Mouse (Mus musculus) forebrain, embryonic 15.5 days (tissue): ENCODE results near the gene Phf10. TPM values are rescaled to one million over a fixed set of nuclear protein-coding genes. Genes with fewer than 3 reads are reported as not detected.
A peak's percentile ranks its signal among the peaks of the same experiment; 100 is the strongest.
"Not testable (repeated sequence)": the region's sequence is repeated elsewhere in the genome, so short reads cannot be mapped to it uniquely, and the experiment has no call there.

Source experiments
- ATAC-seq: fragments of 200-750 bp; cut with Nextera tagmentation; replicated peaks from 2 replicates; pipeline ENCODE4 v1.8.0; 2017; ENCODE audit warnings: mild to moderate bottlenecking, moderate TSS enrichment, moderate library complexity
- H3K27ac ChIP-seq: fragments of 300-500 bp; sonication (generic); replicated peaks from 2 replicates; pipeline ENCODE4 v1.5.1; 2015; ENCODE audit warnings: mild to moderate bottlenecking, inconsistent platforms
- H3K27me3 ChIP-seq: fragments of 300-500 bp; sonication (generic); 2 replicates; pipeline ENCODE4 v1.6.1; 2015; ENCODE audit warnings: inconsistent platforms
- H3K36me3 ChIP-seq: fragments of 300-500 bp; sonication (generic); 2 replicates; pipeline ENCODE4 v1.6.1; 2015; ENCODE audit warnings: mild to moderate bottlenecking, inconsistent platforms
- H3K4me1 ChIP-seq: fragments of 300-500 bp; sonication (generic); 2 replicates; pipeline ENCODE4 v1.6.1; 2015; ENCODE audit warnings: inconsistent platforms
- H3K4me2 ChIP-seq: fragments of 300-500 bp; sonication (generic); replicated peaks from 2 replicates; pipeline ENCODE4 v1.6.1; 2015; ENCODE audit warnings: mild to moderate bottlenecking, inconsistent platforms
- H3K4me3 ChIP-seq: fragments of 300-500 bp; sonication (generic); 2 replicates; pipeline ENCODE4 v1.5.1; 2015; ENCODE audit warnings: mild to moderate bottlenecking, inconsistent platforms
- H3K9ac ChIP-seq: fragments of 300-500 bp; sonication (generic); replicated peaks from 2 replicates; pipeline ENCODE4 v1.6.1; 2015; ENCODE audit warnings: mild to moderate bottlenecking, inconsistent platforms
- H3K9me3 ChIP-seq: fragments of 300-500 bp; sonication (generic); 2 replicates; pipeline ENCODE4 v1.6.1; 2016; ENCODE audit warnings: inconsistent platforms
- WGBS: fragments of 180-500 bp; shearing (Covaris S2); methylation state at CpG from one replicate; pipeline ENCODE4 v1.1.7; 2015; ENCODE audit warnings: mixed read lengths; 5-methylcytosine and 5-hydroxymethylcytosine counted together
- polyA plus RNA-seq: library from polyadenylated mRNA; unstranded; fragments of >200 nt; fragmentation: Nextera tagmentation; extraction: Ambion mirVana; gene quantifications from 2 replicates; pipeline ENCODE4 v1.2.1, GENCODE M21; 2015

Phf10 gene
- polyA plus RNA-seq, 1 experiment from 2014 or later: 17.5 TPM

- H3K9ac ChIP-seq: no peak overlapping the region
- no peak overlapping the region for H3K27ac ChIP-seq
- H3K4me1 ChIP-seq: no peaks in the 10 kb centered on the region
- H3K4me3 ChIP-seq: no peak overlapping the region
- H3K27me3 ChIP-seq: no peaks in the 10 kb centered on the region
- H3K36me3 ChIP-seq: no peaks in the 10 kb centered on the region
- ATAC-seq: no peak
- H3K9me3 ChIP-seq: no peaks in the 10 kb centered on the region
- 37% methylated on average over 1 of the region's 1 CpGs for WGBS
- no peak overlapping the region for H3K4me2 ChIP-seq
Measured at GRCm38 (mm10) chr17:14906611-14907010, 54.5 kb downstream of the Phf10 start.

DNA sequence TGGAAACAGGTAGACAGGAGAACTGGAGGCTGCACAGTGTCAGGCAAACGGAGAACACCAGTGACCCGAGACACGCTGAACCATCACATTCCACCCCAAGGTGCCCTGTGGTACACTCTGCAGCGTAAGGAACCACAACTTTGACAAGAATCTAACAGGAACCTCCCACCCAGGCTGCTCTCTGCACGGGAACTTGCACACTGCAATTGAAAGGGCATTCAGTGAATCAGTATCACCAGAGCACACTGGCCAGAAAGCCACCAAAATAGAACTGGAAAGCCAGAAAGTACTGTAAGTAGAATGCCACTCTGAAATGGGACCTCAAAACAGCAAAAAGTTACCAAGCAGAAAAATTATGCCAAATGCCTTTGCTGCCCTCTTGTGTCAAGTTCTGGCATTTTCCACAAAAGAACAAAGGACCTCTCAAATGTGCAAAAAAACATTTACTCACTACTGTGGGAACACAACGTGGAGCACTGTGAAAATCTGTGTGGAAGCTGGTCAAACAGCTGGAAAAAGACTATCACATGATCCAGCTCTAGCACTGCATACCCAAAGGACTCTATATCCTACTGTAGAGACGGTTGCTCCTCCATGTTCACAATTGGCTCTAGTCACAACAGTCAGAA lies 56.3 kb downstream of the Phf10 start:
- Histone ChIP-seq H3K27ac (no peak overlapping the region), H3K36me3 (no peaks in the 10 kb centered on the region), H3K9ac (no peak overlapping the region), H3K9me3 (no peaks in the 10 kb centered on the region), H3K4me1 (no peaks in the 10 kb centered on the region), H3K4me3 (no peak overlapping the region), H3K4me2 (no peak overlapping the region), H3K27me3 (no peaks in the 10 kb centered on the region)
- WGBS: 54% methylated on average over 7 of the region's 7 CpGs
- ATAC-seq: peak; percentile 72

- Histone ChIP-seq H3K4me1 (no peaks in the 10 kb centered on the region), H3K27me3 (no peaks in the 10 kb centered on the region), H3K9ac (no peak overlapping the region), H3K27ac (no peak overlapping the region), H3K4me3 (no peak overlapping the region), H3K4me2 (no peak overlapping the region), H3K36me3 (no peaks in the 10 kb centered on the region), H3K9me3 (no peaks in the 10 kb centered on the region)
- WGBS: 87% methylated on average over 6 of the region's 6 CpGs
- peak; percentile 24; the same call in 1 of the 2 replicates for ATAC-seq
Measured at GRCm38 (mm10) chr17:14904206-14904605, 56.9 kb downstream of the Phf10 start.

- no peaks in the 10 kb centered on the region for H3K27me3 ChIP-seq
- 85% methylated on average over 3 of the region's 3 CpGs for WGBS
- H3K9me3 ChIP-seq: no peaks in the 10 kb centered on the region
- no peak overlapping the region for H3K27ac ChIP-seq
- H3K4me3 ChIP-seq: no peak overlapping the region
- H3K9ac ChIP-seq: no peak overlapping the region
- ATAC-seq: no peak
- H3K4me1 ChIP-seq: no peaks in the 10 kb centered on the region
- H3K36me3 ChIP-seq: no peaks in the 10 kb centered on the region
- H3K4me2 ChIP-seq: no peak overlapping the region
Measured at GRCm38 (mm10) chr17:14903212-14903611, 57.9 kb downstream of the Phf10 start.

GRCm38 (mm10) chr17:14898972-14899371 lies 62.1 kb downstream of the Phf10 start:
- no peaks in the 10 kb centered on the region for H3K27me3 ChIP-seq
- no peaks in the 10 kb centered on the region for H3K36me3 ChIP-seq
- no peak overlapping the region for H3K9ac ChIP-seq
- 90% methylated on average over 1 of the region's 1 CpGs for WGBS
- no peak overlapping the region for H3K4me3 ChIP-seq
- ATAC-seq: no peak
- H3K9me3 ChIP-seq: no peaks in the 10 kb centered on the region
- H3K4me1 ChIP-seq: no peaks in the 10 kb centered on the region
- no peak overlapping the region for H3K27ac ChIP-seq
- no peak overlapping the region for H3K4me2 ChIP-seq

GRCm38 (mm10) chr17:14895058-14895457 lies 66.0 kb downstream of the Phf10 start:
- not testable (repeated sequence) for H3K9me3 ChIP-seq, H3K9ac ChIP-seq, ATAC-seq, H3K4me1 ChIP-seq, H3K27me3 ChIP-seq, H3K36me3 ChIP-seq, H3K4me3 ChIP-seq, H3K27ac ChIP-seq, H3K4me2 ChIP-seq

Other genes starting within 250 kb of the Phf10 start
- gene Wdr27, start 18.1 kb downstream of the Phf10 start, polyA plus RNA-seq: 7.9 and 8.8 TPM in 2 replicates
- gene 1600012H06Rik, start 18.1 kb downstream of the Phf10 start, polyA plus RNA-seq: 28.5 and 31.7 TPM in 2 replicates
- 8.8 and 10.4 TPM in 2 replicates for gene 9030025P20Rik, start 17.2 kb upstream of the Phf10 start, polyA plus RNA-seq
- 0.63 and 0.87 TPM in 2 replicates for gene Gm3417, start 17.5 kb upstream of the Phf10 start, polyA plus RNA-seq
- gene Gm3435, start 48.9 kb upstream of the Phf10 start, polyA plus RNA-seq: 7.7 and 8.4 TPM in 2 replicates
- gene Ermard, start 79.9 kb upstream of the Phf10 start, polyA plus RNA-seq: 80.7 and 91.4 TPM in 2 replicates
- 0.89 TPM in 1 of 2 replicates, not detected in the other for gene Tcte3, start 80.2 kb upstream of the Phf10 start, polyA plus RNA-seq
- gene Gm3448, start 80.3 kb upstream of the Phf10 start, polyA plus RNA-seq: 5.2 and 5.5 TPM in 2 replicates